Mouse (Mus musculus): ENCODE results near the gene Galr2. TPM values are rescaled to one million over a fixed set of nuclear protein-coding genes. Genes with fewer than 3 reads are reported as not detected.
"Not testable (repeated sequence)": the region's sequence is repeated elsewhere in the genome, so short reads cannot be mapped to it uniquely, and the experiment has no call there.

Galr2 gene
- total RNA-seq, 2 experiments from 2014 or later, result not detected

GRCm38 (mm10) chr11:116272589-116273468, 7.9 kb upstream of the Galr2 start:
- no peak for DNase-seq

GRCm38 (mm10) chr11:116273469-116274044, 7.2 kb upstream of the Galr2 start:
- DNase-seq, result no peak

- peak; percentile 95 to 97 for DNase-seq
These were observed 6.6 kb upstream of the Galr2 start, which contains the start of gene Srp68 for GRCm38 (mm10) chr11:116274045-116274666. Srp68 (minus strand) TSS chr11:116274217.

GRCm38 (mm10) chr11:116277184-116277583, 3.6 kb upstream of the Galr2 start:
- not testable (repeated sequence) for DNase-seq

GRCm38 (mm10) chr11:116281671-116282070, 932 bp downstream of the Galr2 start:
- DNase-seq, result no peak

GRCm38 (mm10) chr11:116282089-116282488, 1.4 kb downstream of the Galr2 start:
- no peak for DNase-seq

GRCm38 (mm10) chr11:116282912-116283521, 2.3 kb downstream of the Galr2 start:
- DNase-seq, result no peak

- no peak for DNase-seq
These were observed 3.2 kb downstream of the Galr2 start for GRCm38 (mm10) chr11:116283982-116284381.

GRCm38 (mm10) chr11:116285770-116286191, 5.0 kb downstream of the Galr2 start:
- DNase-seq, result peak; percentile 41 to 55

GRCm38 (mm10) chr11:116287351-116287750, 6.6 kb downstream of the Galr2 start:
- no peak for DNase-seq

GRCm38 (mm10) chr11:116290556-116290955, 9.8 kb downstream of the Galr2 start:
- DNase-seq, result no peak

GRCm38 (mm10) chr11:116292401-116292800, 11.7 kb downstream of the Galr2 start:
- no peak for DNase-seq

- DNase-seq, result no peak
These were observed 12.9 kb downstream of the Galr2 start for GRCm38 (mm10) chr11:116293538-116294137.

GRCm38 (mm10) chr11:116294319-116294718, 13.6 kb downstream of the Galr2 start:
- DNase-seq, result peak; percentile 34 to 69

GRCm38 (mm10) chr11:116296191-116296734, 15.5 kb downstream of the Galr2 start:
- DNase-seq, result no peak

- no peak for DNase-seq
These were observed 16.3 kb downstream of the Galr2 start for GRCm38 (mm10) chr11:116297017-116297416.

- no peak for DNase-seq
These were observed 17.5 kb downstream of the Galr2 start for GRCm38 (mm10) chr11:116298221-116298620.

GRCm38 (mm10) chr11:116298621-116299020, 17.9 kb downstream of the Galr2 start:
- no peak for DNase-seq

GRCm38 (mm10) chr11:116305423-116305822, 24.7 kb downstream of the Galr2 start:
- no peak for DNase-seq

- peak; percentile 93 to 97 for DNase-seq
These were observed 25.6 kb downstream of the Galr2 start for GRCm38 (mm10) chr11:116306126-116306982.

Measured in heart, adult 18-20 months (tissue).